Mouse (Mus musculus) intestine, postnatal 0 days (tissue): ENCODE measurements around the gene Hnf4a. TPM values are rescaled to one million over a fixed set of nuclear protein-coding genes. Genes with fewer than 3 reads are reported as not detected.
"Not testable (repeated sequence)": the region's sequence is repeated elsewhere in the genome, so short reads cannot be mapped to it uniquely, and the experiment has no call there.

ENCODE experiments used
- ATAC-seq: fragments of 200-750 bp; cut with Nextera tagmentation; 2 replicates; pipeline ENCODE4 v1.8.0; 2017; ENCODE audit warnings: mild to moderate bottlenecking, moderate TSS enrichment, moderate library complexity
- H3K27ac ChIP-seq: fragments of 300-500 bp; sonication (generic); 2 replicates; pipeline ENCODE4 v1.5.1; 2014; ENCODE audit warnings: mild to moderate bottlenecking, low read depth, low read length, moderate library complexity
- H3K27me3 ChIP-seq: fragments of 300-500 bp; sonication (generic); replicated peaks from 2 replicates; pipeline ENCODE4 v1.6.1; 2014; ENCODE audit warnings: low read length, mixed read lengths; ENCODE audit not compliant: control insufficient read depth, insufficient read depth
- H3K36me3 ChIP-seq: fragments of 300-500 bp; sonication (generic); 2 replicates; pipeline ENCODE4 v1.6.1; 2014; ENCODE audit warnings: mild to moderate bottlenecking, moderate library complexity; ENCODE audit not compliant: control insufficient read depth, insufficient read depth
- H3K4me1 ChIP-seq: fragments of 300-500 bp; sonication (generic); replicated peaks from 2 replicates; pipeline ENCODE4 v1.6.1; 2014; ENCODE audit warnings: antibody characterized with exemption, low read length, mixed read lengths; ENCODE audit not compliant: control insufficient read depth, insufficient read depth
- H3K4me2 ChIP-seq: fragments of 300-500 bp; sonication (generic); replicated peaks from 2 replicates; pipeline ENCODE4 v1.6.1; 2014; ENCODE audit warnings: low read depth, mild to moderate bottlenecking, moderate library complexity
- H3K4me3 ChIP-seq: fragments of 300-500 bp; sonication (generic); 2 replicates; pipeline ENCODE4 v1.5.1; 2014; ENCODE audit warnings: low read depth, low read length
- H3K9ac ChIP-seq: fragments of 300-500 bp; sonication (generic); 2 replicates; pipeline ENCODE4 v1.6.1; 2014; ENCODE audit warnings: mild to moderate bottlenecking, low read depth, low read length
- H3K9me3 ChIP-seq: fragments of 300-500 bp; sonication (generic); 2 replicates; pipeline ENCODE4 v1.6.1; 2016; ENCODE audit warnings: mixed run types; ENCODE audit not compliant: control insufficient read depth
- CTCF ChIP-seq: sonication (generic); IDR thresholded peaks from 2 replicates; pipeline ENCODE4 v1.5.1; 2016; ENCODE audit warnings: low read depth, mild to moderate bottlenecking, control low read depth, antibody characterized with exemption, moderate library complexity
- WGBS: fragments of 180-500 bp; shearing (Covaris S2); extraction: QIAGEN DNeasy Blood & Tissue Kit; methylation state at CpG from one replicate; pipeline ENCODE4 v1.1.7; 2014; 5-methylcytosine and 5-hydroxymethylcytosine counted together
- polyA plus RNA-seq: library from polyadenylated mRNA; unstranded; fragments of >200 nt; fragmentation: Nextera tagmentation; extraction: Ambion mirVana; gene quantifications from 2 replicates; pipeline ENCODE4 v1.2.1, GENCODE M21; 2015

Gene Hnf4a
- polyA plus RNA-seq, 1 experiment from 2014 or later = 50.8 TPM

DNA sequence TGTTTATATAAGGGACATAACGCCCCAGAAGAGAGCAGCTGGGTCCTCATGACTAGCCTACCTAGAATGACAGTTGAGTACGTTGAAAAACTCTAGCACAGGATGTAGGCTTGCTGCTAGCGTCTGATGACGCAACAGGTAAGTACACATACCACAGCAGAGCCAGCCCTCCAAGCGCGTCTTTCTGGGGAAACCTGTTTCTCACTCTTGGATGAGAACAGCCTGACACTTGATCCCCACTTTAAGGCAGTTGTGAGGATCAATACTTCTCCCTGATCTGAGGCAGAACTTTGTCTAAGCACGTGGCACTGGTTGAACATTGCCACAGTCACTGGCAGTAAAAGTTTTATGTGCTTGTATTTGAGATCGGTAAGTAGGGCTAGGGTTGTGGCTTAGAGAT lies 113.8 kb downstream of the Hnf4a start:
- Histone ChIP-seq H3K9ac (no peak overlapping the region), H3K4me1 (no peaks in the 10 kb centered on the region), H3K27me3 (no peaks in the 10 kb centered on the region), H3K4me2 (no peak overlapping the region), H3K36me3 (peaks cover 66% of the 10 kb centered on the region), H3K4me3 (no peak overlapping the region), H3K27ac (peak overlapping the region; percentile 10), H3K9me3 (no peaks in the 10 kb centered on the region)
- peak; percentile 67 for ATAC-seq
- 44% methylated on average over 8 of the region's 8 CpGs for WGBS
- TF ChIP-seq CTCF = no peak

DNA sequence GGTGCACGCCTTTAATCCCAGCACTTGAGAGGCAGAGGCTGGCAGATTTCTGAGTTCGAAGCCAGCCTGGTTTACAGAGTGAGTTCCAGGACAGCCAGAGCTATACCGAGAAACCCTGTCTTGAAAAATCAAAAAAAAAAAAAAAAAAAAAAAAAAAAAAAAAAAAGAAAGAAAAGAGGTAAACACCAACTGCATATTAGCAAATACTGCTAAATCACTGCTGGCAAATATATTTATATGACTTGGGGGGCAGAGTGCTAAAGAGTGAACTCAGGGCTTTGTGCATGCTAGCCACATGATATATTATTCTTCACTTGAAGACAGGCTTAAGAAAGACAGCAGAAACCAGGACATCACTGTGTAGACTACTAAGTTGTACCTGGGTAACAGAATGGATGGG lies 114.8 kb downstream of the Hnf4a start:
- H3K9ac ChIP-seq, H3K4me1 ChIP-seq, H3K9me3 ChIP-seq, H3K27ac ChIP-seq, ATAC-seq, H3K4me3 ChIP-seq, H3K27me3 ChIP-seq, H3K4me2 ChIP-seq: not testable (repeated sequence)
- peaks cover 71% of the 10 kb centered on the region for H3K36me3 ChIP-seq
- 88% methylated on average over 3 of the region's 3 CpGs for WGBS

Other genes with a start within 250 kb of the Hnf4a start
- gene Jph2, start 108.8 kb upstream of the Hnf4a start, polyA plus RNA-seq = 9.8 and 10.0 TPM in 2 replicates
- 62.3 and 64.5 TPM in 2 replicates for gene Oser1, start 82.1 kb upstream of the Hnf4a start, polyA plus RNA-seq
- gene Gdap1l1, start 68.3 kb upstream of the Hnf4a start, polyA plus RNA-seq = 2.3 and 2.4 TPM in 2 replicates
- gene Fitm2, start 34.2 kb upstream of the Hnf4a start, polyA plus RNA-seq = 5.3 and 5.5 TPM in 2 replicates
- gene R3hdml, start 14.5 kb upstream of the Hnf4a start, polyA plus RNA-seq = 0.37 and 0.46 TPM in 2 replicates
- gene Ttpal, start 95.5 kb downstream of the Hnf4a start, polyA plus RNA-seq = 10.4 and 10.9 TPM in 2 replicates
- gene Serinc3, start 138.3 kb downstream of the Hnf4a start, polyA plus RNA-seq = 61.3 and 68.5 TPM in 2 replicates
- 114 and 116 TPM in 2 replicates for gene Pkig, start 151.6 kb downstream of the Hnf4a start, polyA plus RNA-seq
- 78.2 and 81.3 TPM in 2 replicates for gene Ada, start 243.4 kb downstream of the Hnf4a start, polyA plus RNA-seq